Mouse (Mus musculus) ES-E14 (cell line): Measurements from ENCODE around the gene Ksr2.

Source experiments
- HCFC1 ChIP-seq: IDR thresholded peaks from 2 replicates; pipeline ENCODE4 v1.6.1; 2012; ENCODE audit warnings: low read length, inconsistent platforms, borderline replicate concordance; ENCODE audit not compliant: insufficient read depth
- MAFK ChIP-seq: IDR thresholded peaks from 2 replicates; pipeline ENCODE4 v1.6.1; 2014; ENCODE audit warnings: mild to moderate bottlenecking, low read depth, low read length, inconsistent platforms; ENCODE audit not compliant: insufficient read depth
- ZC3H11A ChIP-seq: IDR thresholded peaks from 2 replicates; pipeline ENCODE4 v1.6.1; 2012; ENCODE audit warnings: low read depth, mild to moderate bottlenecking, inconsistent platforms, low read length, borderline replicate concordance
- ZNF384 ChIP-seq: IDR thresholded peaks from 2 replicates; pipeline ENCODE4 v1.6.1; 2012; ENCODE audit warnings: low read depth, low read length, inconsistent platforms

DNA sequence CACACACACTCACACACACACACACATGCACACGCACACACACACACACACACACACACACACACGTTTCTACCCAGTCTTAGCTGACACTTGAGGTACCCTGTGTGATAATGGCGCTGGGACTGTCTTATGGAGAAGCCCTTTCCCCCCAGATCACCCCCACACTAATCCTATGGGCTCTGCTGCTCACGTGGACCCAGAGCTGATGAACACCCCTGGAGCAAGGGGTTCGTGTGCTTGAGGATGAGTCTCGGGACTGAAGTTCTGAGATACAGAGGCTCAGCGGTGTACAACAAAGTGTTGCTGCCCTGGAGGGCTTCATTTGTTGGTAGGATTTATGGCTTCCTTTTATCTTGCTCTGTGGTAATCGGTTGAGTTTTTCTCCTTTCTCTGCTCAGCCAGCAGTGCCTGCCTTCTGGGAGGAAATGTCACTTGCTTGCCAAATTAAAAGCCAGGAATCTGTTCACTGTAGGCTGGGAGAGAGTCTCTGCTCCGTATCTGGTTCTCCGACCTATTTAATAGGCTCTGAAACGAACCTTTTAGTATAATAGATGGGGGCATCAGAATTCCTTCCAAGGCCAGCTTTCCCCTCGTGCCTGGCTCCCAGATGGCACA is 152.4 kb downstream of the Ksr2 start:
- no peak for TF ChIP-seq HCFC1
- no peak for TF ChIP-seq ZC3H11A
- TF ChIP-seq ZNF384, result no peak
- TF ChIP-seq MAFK, result no peak
